Mouse (Mus musculus) midbrain, embryonic 11.5 days (tissue): ENCODE measurements around the gene Zbtb12. TPM values are rescaled to one million over a fixed set of nuclear protein-coding genes. Genes with fewer than 3 reads are reported as not detected.

ENCODE experiments used
- ATAC-seq: fragments of 200-750 bp; cut with Nextera tagmentation; 2 replicates; pipeline ENCODE4 v1.8.0; 2017; ENCODE audit warnings: moderate TSS enrichment, moderate library complexity; ENCODE audit not compliant: low FRiP score
- DNase-seq: peaks from one replicate; pipeline ENCODE4 v3.0.0; 2015; ENCODE audit warnings: low spot score; ENCODE audit errors: missing footprints
- H3K27ac ChIP-seq: fragments of 300-500 bp; sonication (generic); 2 replicates; pipeline ENCODE4 v1.5.1; 2014; ENCODE audit warnings: low read depth, low read length
- H3K27me3 ChIP-seq: fragments of 300-500 bp; sonication (generic); 2 replicates; pipeline ENCODE4 v1.6.1; 2014; ENCODE audit warnings: mild to moderate bottlenecking, low read length, moderate library complexity, mixed read lengths; ENCODE audit not compliant: control insufficient read depth, insufficient read depth
- H3K36me3 ChIP-seq: fragments of 300-500 bp; sonication (generic); 2 replicates; pipeline ENCODE4 v1.6.1; 2014; ENCODE audit warnings: mild to moderate bottlenecking, low read length, moderate library complexity, mixed read lengths; ENCODE audit not compliant: control insufficient read depth, insufficient read depth
- H3K4me1 ChIP-seq: fragments of 300-500 bp; sonication (generic); 2 replicates; pipeline ENCODE4 v1.6.1; 2014; ENCODE audit warnings: low read length; ENCODE audit not compliant: control insufficient read depth, insufficient read depth
- H3K4me2 ChIP-seq: fragments of 300-500 bp; sonication (generic); 2 replicates; pipeline ENCODE4 v1.6.1; 2014; ENCODE audit warnings: mild to moderate bottlenecking, moderate library complexity
- H3K4me3 ChIP-seq: fragments of 300-500 bp; sonication (generic); 2 replicates; pipeline ENCODE4 v1.5.1; 2014; ENCODE audit warnings: low read depth, low read length
- H3K9ac ChIP-seq: fragments of 300-500 bp; sonication (generic); 2 replicates; pipeline ENCODE4 v1.6.1; 2014; ENCODE audit warnings: low read length
- H3K9me3 ChIP-seq: fragments of 300-500 bp; sonication (generic); 2 replicates; pipeline ENCODE4 v1.6.1; 2016; ENCODE audit warnings: low read length; ENCODE audit not compliant: control insufficient read depth
- WGBS: fragments of 180-500 bp; shearing (Covaris S2); extraction: QIAGEN DNeasy Blood & Tissue Kit; methylation state at CpG from one replicate; pipeline ENCODE4 v1.1.7; 2014; 5-methylcytosine and 5-hydroxymethylcytosine counted together
- polyA plus RNA-seq: library from polyadenylated mRNA; unstranded; fragments of >200 nt; fragmentation: Nextera tagmentation; extraction: Ambion mirVana; gene quantifications from 2 replicates; pipeline ENCODE4 v1.2.1, GENCODE M21; 2014

Gene Zbtb12
- polyA plus RNA-seq, 1 experiment from 2014 or later, result 2.5 TPM

- Histone ChIP-seq H3K9ac (no peak overlapping the region), H3K36me3 (peaks cover 15% of the 10 kb centered on the region), H3K4me2 (no peak overlapping the region), H3K4me1 (peaks cover 14% of the 10 kb centered on the region), H3K4me3 (no peak overlapping the region), H3K27ac (no peak overlapping the region), H3K9me3 (no peaks in the 10 kb centered on the region), H3K27me3 (no peaks in the 10 kb centered on the region)
- no peak for DNase-seq
- ATAC-seq, result no peak
- WGBS, result 84% methylated on average over 6 of the region's 6 CpGs
These were observed 32.1 kb upstream of the Zbtb12 start for GRCm38 (mm10) chr17:34847192-34847591.

GRCm38 (mm10) chr17:34847615-34848014 is 31.7 kb upstream of the Zbtb12 start:
- H3K4me2 ChIP-seq, result no peak overlapping the region
- H3K4me1 ChIP-seq, result peaks cover 14% of the 10 kb centered on the region
- no peaks in the 10 kb centered on the region for H3K9me3 ChIP-seq
- H3K27ac ChIP-seq, result no peak overlapping the region
- H3K4me3 ChIP-seq, result no peak overlapping the region
- no peak overlapping the region for H3K9ac ChIP-seq
- DNase-seq, result no peak
- 86% methylated on average over 7 of the region's 7 CpGs for WGBS
- H3K36me3 ChIP-seq, result peaks cover 15% of the 10 kb centered on the region
- no peak for ATAC-seq
- no peaks in the 10 kb centered on the region for H3K27me3 ChIP-seq

GRCm38 (mm10) chr17:34849722-34850516 is 29.4 kb upstream of the Zbtb12 start, which contains the start of the genes Skiv2l and Nelfe:
TSS of gene Skiv2l (minus strand) at chr17:34850210.
TSS of gene Nelfe (plus strand) at chr17:34850391.
- H3K36me3 ChIP-seq, result peaks cover 9% of the 10 kb centered on the region; the same call in 1 of the 2 replicates
- WGBS, result 1% methylated on average over 65 of the region's 65 CpGs
- H3K27ac ChIP-seq, result no peak within 1 kb of the TSS

GRCm38 (mm10) chr17:34850517-34851125 is 28.7 kb upstream of the Zbtb12 start:
- Histone ChIP-seq H3K36me3 (peaks cover 9% of the 10 kb centered on the region; the same call in 1 of the 2 replicates), H3K27me3 (no peaks in the 10 kb centered on the region), H3K4me2 (peak overlapping the region; percentile 86), H3K9ac (peak overlapping the region; percentile 84), H3K4me1 (peaks cover 14% of the 10 kb centered on the region), H3K4me3 (peak overlapping the region; percentile 72), H3K27ac (no peak overlapping the region), H3K9me3 (no peaks in the 10 kb centered on the region)
- no peak for DNase-seq
- ATAC-seq, result no peak; the same call in 1 of the 2 replicates
- WGBS, result under 1% methylated on average over 25 of the region's 25 CpGs

More at GRCm38 (mm10) chr17:34849722-34850516, 29.4 kb upstream of the Zbtb12 start, which contains the start of the genes Skiv2l and Nelfe:
- peaks cover 14% of the 10 kb centered on the region for H3K4me1 ChIP-seq
- peak within 1 kb of the TSS; percentile 86 for H3K4me2 ChIP-seq
- DNase-seq (peak; percentile 100), ATAC-seq (peak; percentile 97)
- H3K9ac ChIP-seq, result peak within 1 kb of the TSS; percentile 84
- no peaks in the 10 kb centered on the region for H3K27me3 ChIP-seq
- peak within 1 kb of the TSS; percentile 72 for H3K4me3 ChIP-seq
- no peaks in the 10 kb centered on the region for H3K9me3 ChIP-seq

GRCm38 (mm10) chr17:34853511-34853910 is 25.8 kb upstream of the Zbtb12 start:
- ATAC-seq, result no peak
- H3K27ac ChIP-seq, result no peak overlapping the region

GRCm38 (mm10) chr17:34854761-34855160 is 24.5 kb upstream of the Zbtb12 start:
- Histone ChIP-seq H3K9ac (no peak overlapping the region), H3K36me3 (peaks cover 2% of the 10 kb centered on the region; the same call in 1 of the 2 replicates), H3K4me1 (peaks cover 10% of the 10 kb centered on the region), H3K4me3 (no peak overlapping the region), H3K4me2 (no peak overlapping the region), H3K9me3 (no peaks in the 10 kb centered on the region), H3K27me3 (no peaks in the 10 kb centered on the region), H3K27ac (no peak overlapping the region)
- no peak for ATAC-seq
- WGBS, result 83% methylated on average over 3 of the region's 3 CpGs
- DNase-seq, result peak; percentile 79

More at GRCm38 (mm10) chr17:34853511-34853910, 25.8 kb upstream of the Zbtb12 start:
- DNase-seq, result no peak
- H3K4me1 ChIP-seq, result peaks cover 14% of the 10 kb centered on the region
- H3K27me3 ChIP-seq, result no peaks in the 10 kb centered on the region
- no peak overlapping the region for H3K9ac ChIP-seq
- H3K9me3 ChIP-seq, result no peaks in the 10 kb centered on the region
- H3K4me2 ChIP-seq, result no peak overlapping the region
- 80% methylated on average over 8 of the region's 8 CpGs for WGBS
- peaks cover 2% of the 10 kb centered on the region; the same call in 1 of the 2 replicates for H3K36me3 ChIP-seq
- H3K4me3 ChIP-seq, result no peak overlapping the region

GRCm38 (mm10) chr17:34855825-34856224 is 23.5 kb upstream of the Zbtb12 start:
- H3K27me3 ChIP-seq, result no peaks in the 10 kb centered on the region
- H3K9ac ChIP-seq, result no peak overlapping the region
- peaks cover 8% of the 10 kb centered on the region for H3K4me1 ChIP-seq
- 45% methylated on average over 3 of the region's 3 CpGs for WGBS
- H3K27ac ChIP-seq, result no peak overlapping the region
- no peaks in the 10 kb centered on the region for H3K9me3 ChIP-seq
- H3K4me2 ChIP-seq, result no peak overlapping the region
- H3K4me3 ChIP-seq, result no peak overlapping the region
- peak; percentile 32; the same call in 1 of the 2 replicates for ATAC-seq
- peak; percentile 91 for DNase-seq
- peaks cover 2% of the 10 kb centered on the region; the same call in 1 of the 2 replicates for H3K36me3 ChIP-seq

GRCm38 (mm10) chr17:34858670-34859069 is 20.6 kb upstream of the Zbtb12 start:
- Histone ChIP-seq H3K4me2 (no peak overlapping the region), H3K4me1 (no peaks in the 10 kb centered on the region), H3K9ac (no peak overlapping the region), H3K4me3 (no peak overlapping the region), H3K27ac (no peak overlapping the region), H3K9me3 (no peaks in the 10 kb centered on the region), H3K27me3 (no peaks in the 10 kb centered on the region), H3K36me3 (peaks cover 2% of the 10 kb centered on the region; the same call in 1 of the 2 replicates)
- DNase-seq, result peak; percentile 31
- 80% methylated on average over 4 of the region's 4 CpGs for WGBS
- ATAC-seq, result no peak

GRCm38 (mm10) chr17:34860514-34860913 is 18.8 kb upstream of the Zbtb12 start:
- H3K27ac ChIP-seq, result no peak overlapping the region
- no peak for ATAC-seq
- peak; percentile 39 for DNase-seq
- no peak overlapping the region for H3K4me2 ChIP-seq
- H3K36me3 ChIP-seq, result no peaks in the 10 kb centered on the region
- no peak overlapping the region for H3K9ac ChIP-seq
- 91% methylated on average over 9 of the region's 9 CpGs for WGBS
- no peaks in the 10 kb centered on the region for H3K9me3 ChIP-seq
- no peaks in the 10 kb centered on the region for H3K27me3 ChIP-seq
- no peaks in the 10 kb centered on the region for H3K4me1 ChIP-seq
- H3K4me3 ChIP-seq, result no peak overlapping the region
